Mouse (Mus musculus): Measurements from ENCODE around the gene Wnt7b.

Wnt7b gene

GRCm38 (mm10) chr15:85601202-85601601, 18.9 kb upstream of the Wnt7b start:
- DNase-seq (ENCODE audit: low spot score) = no peak

DNA sequence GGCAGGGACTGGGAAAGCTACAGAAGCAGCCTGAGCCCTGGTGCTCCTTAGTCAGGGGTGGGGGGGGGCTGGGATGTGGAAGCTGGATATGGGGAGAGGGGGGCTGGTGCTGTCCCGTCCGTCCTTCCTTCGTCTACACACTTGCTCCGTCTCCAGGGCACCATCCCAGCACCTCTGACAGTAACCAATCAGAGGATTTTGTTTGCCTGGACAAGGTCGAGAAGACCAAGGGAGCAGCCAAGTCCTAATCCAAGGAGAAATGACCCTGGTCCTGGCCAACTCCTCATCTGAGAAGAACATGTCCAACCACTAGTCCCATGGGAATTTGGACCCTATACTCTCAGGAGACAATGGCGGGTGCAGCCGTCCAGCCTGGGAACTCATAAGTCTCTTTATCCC, 18.4 kb upstream of the Wnt7b start:
- DNase-seq (ENCODE audit: low spot score) = peak; percentile 68

DNA sequence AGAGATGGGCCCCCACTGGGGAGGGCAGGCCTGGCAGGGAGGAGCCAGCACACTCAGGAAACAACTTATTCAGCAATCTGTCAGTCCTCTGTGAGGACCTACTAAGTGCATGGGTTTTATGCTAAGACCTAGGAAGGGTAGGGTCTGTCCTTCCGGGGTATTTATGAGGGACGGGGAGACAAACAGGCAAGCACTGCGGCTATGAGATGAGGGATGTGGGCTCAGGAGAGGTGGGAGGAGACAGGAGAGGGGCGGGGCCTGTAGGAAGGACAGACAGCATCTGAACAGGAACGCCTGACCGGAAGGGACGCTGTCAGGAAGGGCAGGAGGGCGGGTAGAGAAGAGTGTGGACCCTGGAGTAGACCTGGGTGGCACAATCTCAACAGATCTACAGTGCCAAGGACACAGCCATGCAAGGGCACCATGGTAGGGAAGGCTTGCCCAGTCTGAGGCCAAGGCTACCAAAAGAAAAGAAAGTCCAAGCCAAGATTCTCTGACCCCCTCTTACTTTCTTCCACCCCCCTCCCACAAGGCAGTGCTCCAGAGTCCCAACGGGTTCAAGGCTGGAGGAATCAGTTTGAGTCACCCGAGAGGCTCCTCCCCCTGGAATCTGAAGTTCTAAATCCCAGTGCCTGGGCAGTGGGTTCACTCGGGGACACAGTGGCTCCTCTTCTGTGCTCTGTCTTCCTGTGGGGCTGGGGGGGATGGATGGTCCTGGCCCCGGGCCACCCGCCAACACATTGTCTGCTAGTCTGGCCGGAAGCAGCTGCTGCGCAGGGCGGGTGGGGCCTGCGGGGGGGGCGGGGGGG, 17.8 kb upstream of the Wnt7b start:
- peak; percentile 87 for DNase-seq (ENCODE audit: low spot score)

- DNase-seq (ENCODE audit: low spot score) = peak; percentile 89
Observed at GRCm38 (mm10) chr15:85598984-85599886, 17.0 kb upstream of the Wnt7b start.

DNA sequence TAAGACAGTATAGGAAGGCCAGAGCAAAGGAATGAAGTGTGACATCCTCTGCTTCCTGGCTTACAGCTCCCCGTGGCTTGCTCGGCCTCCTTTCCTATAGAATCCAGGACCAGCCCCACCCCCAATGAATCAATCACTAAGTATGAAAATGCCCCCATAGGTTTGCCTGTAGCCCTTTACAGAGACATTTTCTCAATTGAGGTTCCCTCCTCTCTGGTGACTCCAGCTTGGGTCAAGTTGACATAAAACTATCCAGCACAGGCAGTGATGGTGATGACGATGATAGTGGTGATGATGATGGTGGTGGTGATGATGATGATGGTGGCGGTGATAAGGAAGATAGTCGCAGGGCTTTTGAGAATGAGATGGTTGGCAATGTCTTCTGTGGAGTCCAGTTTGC, 16.2 kb upstream of the Wnt7b start:
- no peak for DNase-seq (ENCODE audit: low spot score)

DNA sequence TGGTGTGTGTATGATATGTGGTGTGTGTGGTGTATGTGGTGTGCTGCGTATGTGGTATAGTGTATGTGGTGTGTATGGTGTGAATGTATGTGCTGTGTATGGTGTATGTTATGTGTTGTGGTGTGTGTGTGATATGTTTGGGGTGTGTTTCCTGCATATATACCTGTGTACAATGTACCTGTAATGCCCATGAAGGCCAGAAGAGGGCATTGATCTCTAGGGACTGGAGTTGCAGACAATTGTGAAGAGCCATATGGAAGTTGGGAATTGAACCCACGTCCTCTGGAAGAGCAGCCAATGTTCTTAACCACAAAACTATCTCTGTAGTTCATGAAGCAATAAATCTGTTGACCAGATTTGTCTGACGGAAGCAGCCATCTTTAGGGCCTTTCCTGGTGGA, 15.1 kb upstream of the Wnt7b start:
- no peak for DNase-seq (ENCODE audit: low spot score)

GRCm38 (mm10) chr15:85592674-85593073, 10.4 kb upstream of the Wnt7b start:
- DNase-seq (ENCODE audit: low spot score) = no peak

DNA sequence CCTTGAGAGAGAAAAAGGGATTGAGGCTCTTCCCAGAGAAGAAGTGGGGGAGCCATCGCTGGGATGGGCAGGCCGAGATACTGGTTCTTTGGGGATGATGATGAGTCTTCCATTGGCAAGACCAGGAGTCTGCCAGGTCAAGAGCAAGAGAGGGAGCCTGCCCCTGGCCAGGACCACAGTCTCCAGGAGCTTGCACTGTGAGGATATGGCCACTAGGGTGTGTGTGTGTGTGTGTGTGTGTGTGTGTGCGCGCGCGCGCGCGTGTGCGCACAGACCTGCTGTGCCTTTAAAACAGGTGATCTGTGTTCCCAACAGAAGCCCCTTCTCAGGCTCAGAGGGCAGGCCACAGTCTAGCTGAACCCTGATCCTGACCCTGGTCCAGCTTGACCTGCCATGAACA, 8.6 kb upstream of the Wnt7b start:
- DNase-seq (ENCODE audit: low spot score) = no peak

- DNase-seq (ENCODE audit: low spot score) = peak; percentile 85
Observed at GRCm38 (mm10) chr15:85583504-85583903, 1.2 kb upstream of the Wnt7b start.

- peak; percentile 87 for DNase-seq (ENCODE audit: low spot score)
Observed at GRCm38 (mm10) chr15:85583024-85583423, 751 bp upstream of the Wnt7b start.

- no peak for DNase-seq (ENCODE audit: low spot score)
Observed at GRCm38 (mm10) chr15:85581563-85582064, 659 bp downstream of the Wnt7b start.

GRCm38 (mm10) chr15:85580934-85581562, 1.2 kb downstream of the Wnt7b start:
- DNase-seq (ENCODE audit: low spot score) = no peak

DNA sequence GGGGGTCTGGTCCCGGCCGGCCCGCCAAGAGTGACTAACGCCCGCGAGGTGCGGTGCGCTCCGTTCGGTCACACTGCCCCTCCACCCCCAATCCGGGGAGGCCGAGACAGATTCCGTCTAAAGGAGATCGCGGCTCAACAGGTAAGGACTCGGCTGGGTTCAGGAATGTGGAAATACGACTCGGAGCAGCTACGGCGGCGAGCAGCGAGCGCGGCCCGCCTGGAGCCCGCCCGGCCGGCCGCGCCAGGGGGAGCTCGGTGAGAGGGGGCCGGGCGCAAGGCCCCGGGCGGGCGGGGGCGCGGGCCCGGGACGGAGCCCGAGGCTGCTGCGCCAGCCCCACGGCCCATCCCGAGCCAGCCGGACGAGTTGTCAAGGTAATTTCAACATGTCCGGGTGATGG, 1.8 kb downstream of the Wnt7b start:
- DNase-seq (ENCODE audit: low spot score) = no peak

GRCm38 (mm10) chr15:85577583-85578460, 4.5 kb downstream of the Wnt7b start:
- DNase-seq (ENCODE audit: low spot score) = no peak

GRCm38 (mm10) chr15:85576511-85577440, 5.5 kb downstream of the Wnt7b start:
- DNase-seq (ENCODE audit: low spot score) = no peak

- DNase-seq (ENCODE audit: low spot score) = peak; percentile 34
Observed at GRCm38 (mm10) chr15:85576110-85576509, 6.2 kb downstream of the Wnt7b start.

DNA sequence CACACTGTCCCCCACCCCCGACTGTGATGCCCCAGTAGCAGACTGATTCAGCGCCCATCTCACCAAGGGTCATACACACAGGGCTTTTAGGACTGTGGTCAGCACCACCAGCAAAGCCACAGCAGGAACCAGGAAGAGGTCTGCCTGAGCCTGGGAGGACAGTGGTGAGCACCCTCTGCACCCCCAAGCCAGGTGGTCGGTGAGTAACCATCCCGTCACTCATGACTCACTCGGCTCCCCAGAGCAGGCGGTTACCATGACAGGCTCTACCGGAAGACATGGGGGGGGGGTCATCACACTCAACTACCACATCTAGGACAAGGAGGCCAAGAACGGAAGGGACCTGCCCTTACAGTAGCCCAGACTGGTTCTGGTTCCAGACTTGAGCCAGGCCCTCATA, 7.7 kb downstream of the Wnt7b start:
- peak; percentile 35 for DNase-seq (ENCODE audit: low spot score)

GRCm38 (mm10) chr15:85574086-85574485, 8.2 kb downstream of the Wnt7b start:
- DNase-seq (ENCODE audit: low spot score) = no peak

GRCm38 (mm10) chr15:85572619-85573254, 9.5 kb downstream of the Wnt7b start:
- DNase-seq (ENCODE audit: low spot score) = no peak

Measured in MN1 (cell line).